Mouse (Mus musculus) cerebellum, adult 2 months (tissue): ENCODE results near the gene Dus1l.
"Not testable (repeated sequence)": the region's sequence is repeated elsewhere in the genome, so short reads cannot be mapped to it uniquely, and the experiment has no call there.

Experiments
- CTCF ChIP-seq: fragments of 200-500 bp; IDR thresholded peaks from 2 replicates; pipeline ENCODE4 v1.5.1; 2011; ENCODE audit warnings: low read depth, mild to moderate bottlenecking, control low read depth, low read length, moderate library complexity, borderline replicate concordance; ENCODE audit not compliant: insufficient read depth
- POLR2A ChIP-seq: fragments of 200-500 bp; IDR thresholded peaks from 2 replicates; pipeline ENCODE4 v1.6.1; 2011; ENCODE audit warnings: low read length, control low read depth, borderline replicate concordance; ENCODE audit not compliant: insufficient read depth

DNA sequence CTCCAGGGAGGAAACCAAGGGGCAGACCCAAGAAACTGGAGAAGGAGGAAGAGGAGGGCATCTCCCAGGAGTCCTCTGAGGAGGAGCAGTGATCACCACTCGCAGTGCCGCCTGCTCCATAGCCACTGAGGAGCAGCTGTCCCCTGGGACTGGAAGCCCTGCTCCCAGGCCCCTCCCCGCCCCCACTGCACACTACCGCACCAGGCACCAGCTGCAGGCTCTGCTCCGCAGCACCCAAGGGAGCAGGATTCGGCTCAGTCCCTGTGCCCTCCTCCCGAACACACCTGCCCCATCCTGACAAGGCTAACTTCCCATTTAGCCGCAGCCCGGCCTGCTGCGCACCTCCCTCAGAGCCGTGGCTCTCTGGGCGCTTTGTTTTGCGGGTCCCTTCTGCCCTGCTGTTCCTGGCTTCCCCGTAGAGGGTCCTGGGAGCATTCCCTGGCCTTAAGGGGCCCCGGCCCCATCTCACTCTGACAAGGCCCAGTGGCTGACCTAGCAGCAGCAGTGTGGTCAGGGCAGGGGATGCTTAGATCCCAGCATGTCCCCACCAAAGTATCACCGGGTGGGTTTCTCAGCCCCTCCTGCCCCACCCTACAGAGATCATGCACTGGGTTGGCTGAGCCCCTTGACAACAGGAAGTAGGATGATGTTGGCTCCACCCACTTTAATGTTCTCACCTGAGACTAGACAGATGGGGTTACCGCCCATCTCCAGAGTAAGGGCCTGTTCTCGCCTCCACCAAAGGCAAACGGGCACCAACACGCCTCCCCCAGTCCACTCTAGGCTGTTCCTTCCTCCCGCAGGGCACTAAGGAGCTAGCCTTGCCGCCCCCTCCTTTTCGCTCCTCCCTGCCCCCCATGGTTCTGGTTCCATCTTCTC is 32.8 kb downstream of the Dus1l start:
- not testable (repeated sequence) for TF ChIP-seq POLR2A, CTCF
